Mouse (Mus musculus) C2C12 (cell line): Measurements from ENCODE around the gene Isoc2a.

Source experiments
- CEBPB ChIP-seq: IDR thresholded peaks from one replicate; pipeline ENCODE4 v1.6.1; 2011; ENCODE audit warnings: low read depth, mild to moderate bottlenecking, control low read depth, moderate library complexity
- CTCF ChIP-seq: IDR thresholded peaks from one replicate; pipeline ENCODE4 v1.5.1; 2011; ENCODE audit not compliant: control insufficient read depth, insufficient read depth, insufficient read length
- USF1 ChIP-seq: IDR thresholded peaks from one replicate; pipeline ENCODE4 v1.6.1; 2011; ENCODE audit warnings: low read depth, mild to moderate bottlenecking, control low read depth, moderate library complexity

GRCm38 (mm10) chr7:4856508-4856907 lies 20.4 kb upstream of the Isoc2a start:
- no peak for TF ChIP-seq CTCF
- TF ChIP-seq USF1 = no peak
- TF ChIP-seq CEBPB = no peak
